Mouse (Mus musculus) left cerebral cortex, postnatal 36 days (tissue): ENCODE results near the gene Npy1r. TPM values are rescaled to one million over a fixed set of nuclear protein-coding genes. Genes with fewer than 3 reads are reported as not detected.

Source experiments
- DNase-seq, 2 experiments: peaks; one replicate each; pipeline ENCODE4 v3.0.0; 2021 to 2022; ENCODE audit warnings: low spot score in 2 of 2, mixed read lengths in 1 of 2
- intact Hi-C: fragments of 180-260 bp; cut with DNase I; formaldehyde crosslinking; loops from one replicate; pipeline ENCODE4 v1.15.1; 2025
- total RNA-seq, 2 experiments: library from RNA; stranded (reverse); gene quantifications; 2 replicates each; pipeline ENCODE4 v1.2.3; 2021

The Npy1r gene
- total RNA-seq: 10 to 100 TPM; 27.3 to 28.9 TPM

DNA sequence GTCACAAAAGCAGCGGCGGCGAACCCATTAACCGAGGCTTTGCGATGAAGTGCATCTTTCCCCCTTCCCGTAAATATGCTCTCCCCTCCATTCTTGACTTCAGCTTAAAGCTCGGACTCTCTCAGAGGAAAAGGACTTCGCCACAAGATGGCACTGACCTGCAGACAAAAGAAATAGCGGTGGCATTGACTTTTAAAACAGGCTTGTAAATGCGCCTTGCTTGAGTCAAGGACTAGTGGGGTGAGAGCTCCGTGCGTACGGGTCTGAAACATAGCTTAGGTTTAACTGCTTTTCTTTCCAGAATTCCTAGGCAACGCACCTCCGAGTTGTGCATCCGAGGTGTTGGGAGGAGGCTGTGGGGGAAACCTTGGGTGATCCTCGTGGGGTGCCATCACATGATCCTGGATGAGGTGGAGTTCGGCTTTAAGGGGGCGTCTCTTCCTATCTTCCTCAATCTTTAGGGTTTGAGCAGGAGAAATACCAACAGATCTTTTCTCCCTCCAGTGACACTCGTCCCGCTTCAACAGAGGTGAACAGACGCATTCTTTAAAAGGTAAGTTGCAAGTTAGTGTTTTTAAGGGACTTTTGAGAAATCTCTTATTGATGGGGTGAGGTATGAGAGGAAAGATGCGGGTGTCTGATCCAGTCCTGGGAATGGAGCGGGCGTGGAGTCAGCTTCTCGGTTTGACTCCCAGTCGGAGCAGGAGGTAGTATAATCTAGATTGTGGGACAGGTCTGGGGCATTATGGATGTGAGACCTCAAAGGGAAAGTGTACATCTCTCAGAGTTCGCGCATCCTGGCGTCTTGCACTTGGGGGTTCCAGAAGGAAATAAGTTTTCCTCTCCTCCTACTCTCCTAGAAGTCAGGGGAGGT is at the start of gene Npy1r:
TSS of gene Npy1r (plus strand) at position 223 of the 874 bp plus-strand sequence.
- peak; percentile 67 to 69 for DNase-seq
- intact Hi-C loops: loop anchor here (2.0 to 5.0 kb wide), 3 partner anchors 85 to 708 kb away; partner anchors contain the start of gene Naf1

DNA sequence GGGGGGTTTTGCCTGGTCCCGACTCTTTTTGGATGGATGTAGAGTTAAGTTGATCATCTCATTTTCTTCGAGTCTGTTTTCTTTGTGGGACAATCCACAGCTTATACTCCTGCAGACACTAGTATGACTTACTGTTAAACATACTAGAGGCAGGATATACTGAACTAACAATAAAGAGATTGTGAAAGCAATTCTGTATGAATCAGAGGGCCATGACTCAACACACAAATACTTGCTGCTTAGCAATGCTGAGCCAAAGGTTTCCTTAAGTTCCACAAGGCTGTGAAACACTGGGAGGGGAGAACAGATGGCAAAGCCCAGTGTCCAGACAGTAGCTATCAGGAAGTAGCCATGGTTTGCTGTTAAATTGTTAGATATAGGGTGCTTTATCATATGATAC is 15.7 kb upstream of the Npy1r start:
- intact Hi-C loops: no loop called here

GRCm38 (mm10) chr8:66687511-66688329 is 9.3 kb upstream of the Npy1r start, which contains the start of gene Npy5r:
Gene Npy5r, minus strand, starts transcription at chr8:66688128.
- peak; percentile 60 to 62 for DNase-seq
- intact Hi-C loops: no loop called here

More for the DNA sequence above, 15.7 kb upstream of the Npy1r start:
- no peak for DNase-seq

DNA sequence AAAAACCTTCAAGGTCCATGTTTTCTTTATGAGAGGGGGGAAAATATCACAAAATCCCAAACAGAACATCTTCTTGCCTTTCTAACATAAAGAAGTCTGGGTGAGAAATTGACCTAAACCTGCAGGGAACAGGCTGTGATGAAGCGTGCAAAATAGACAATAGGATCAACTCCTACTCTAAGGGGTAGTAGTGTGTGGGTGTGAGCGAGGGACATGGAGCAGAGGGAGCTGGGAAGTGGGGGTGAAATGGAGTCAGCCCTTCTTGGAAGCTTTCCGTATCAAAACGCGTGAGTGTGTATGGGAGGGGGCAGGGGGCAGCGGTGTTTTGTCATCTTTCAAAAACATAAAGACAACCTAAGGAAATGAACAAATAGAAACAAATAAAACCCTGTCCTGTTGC is 8.6 kb upstream of the Npy1r start:
- DNase-seq: no peak
- intact Hi-C loops: no loop called here

DNA sequence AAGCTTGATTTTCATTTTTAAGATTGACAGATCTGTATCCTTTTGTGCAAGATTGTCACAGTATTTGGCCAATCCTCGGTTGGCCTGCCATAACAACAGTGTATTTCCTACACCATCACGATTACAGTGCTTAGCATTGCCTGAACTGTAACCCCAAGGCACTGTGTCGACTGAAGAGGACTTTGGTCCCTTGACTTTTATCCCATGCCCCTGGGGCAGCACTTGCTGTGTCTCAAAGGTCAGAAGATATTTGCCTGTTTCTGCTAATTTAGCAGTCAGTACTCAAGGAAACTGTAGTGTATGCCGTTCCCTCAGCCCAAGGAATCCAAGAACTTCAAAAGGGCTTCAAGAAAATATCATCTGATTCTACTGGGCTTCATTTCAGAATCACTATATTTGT is 8.2 kb upstream of the Npy1r start:
- intact Hi-C loops: no loop called here
- no peak for DNase-seq

GRCm38 (mm10) chr8:66690402-66690801 is 6.6 kb upstream of the Npy1r start:
- intact Hi-C loops: no loop called here
- no peak for DNase-seq

- intact Hi-C loops: loop anchor here (5.0 kb wide), 2 partner anchors 84 to 164 kb away; partner anchors contain the start of gene Naf1
- peak; percentile 18 to 34 for DNase-seq
Observed at GRCm38 (mm10) chr8:66698011-66698410, 1.0 kb downstream of the Npy1r start.

DNA sequence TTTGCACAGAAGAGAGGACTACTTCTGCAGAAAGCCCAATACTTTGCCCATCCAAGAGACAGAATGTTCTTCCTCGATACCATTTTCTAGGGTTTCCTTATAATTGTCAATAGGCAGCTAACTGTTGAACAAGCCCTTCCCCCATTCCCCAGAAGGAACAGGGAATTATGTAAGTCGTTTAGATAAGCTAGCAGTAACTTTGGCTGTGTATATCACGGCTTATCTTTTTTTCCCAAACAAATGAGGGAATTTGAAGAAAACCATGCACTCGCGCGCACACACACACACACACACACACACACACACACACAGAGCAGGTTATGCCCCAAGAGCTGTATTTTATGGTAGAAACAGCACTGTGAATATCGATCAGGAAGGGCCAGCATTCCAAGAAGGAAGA is 1.8 kb downstream of the Npy1r start:
- intact Hi-C loops: loop anchor here (5.0 kb wide), 2 partner anchors 84 to 164 kb away; partner anchors contain the start of gene Naf1
- DNase-seq: no peak

DNA sequence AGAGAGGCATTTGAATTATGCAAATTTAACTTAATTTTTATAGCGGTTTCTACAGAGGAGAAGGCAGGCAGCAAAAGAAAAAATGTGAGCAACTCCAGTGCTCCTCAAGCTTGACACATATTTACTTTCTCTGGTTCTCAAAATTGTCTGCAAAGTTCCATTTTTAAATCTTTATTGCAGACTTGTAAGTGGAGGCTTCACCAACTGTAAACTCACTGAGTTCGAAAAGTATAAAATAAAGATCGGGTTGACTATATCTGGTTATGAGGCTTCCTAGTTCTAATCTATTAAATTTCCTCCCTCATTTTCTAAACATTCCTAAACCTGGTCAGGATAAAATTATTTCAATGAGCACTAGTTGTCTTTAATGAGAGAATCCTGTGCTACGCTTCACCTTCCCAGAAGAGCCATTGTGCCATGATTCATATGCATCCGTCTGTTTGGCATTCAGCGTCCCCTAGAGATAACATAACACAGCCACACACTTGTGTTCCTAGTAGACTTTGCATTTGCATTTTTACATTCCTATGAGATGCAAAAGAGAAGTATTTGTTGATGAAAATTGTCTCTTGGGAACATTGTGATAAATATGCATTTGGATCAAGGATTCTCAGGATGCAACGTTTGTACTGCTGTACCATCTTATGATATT is 17.5 kb downstream of the Npy1r start:
- intact Hi-C loops: no loop called here

DNA sequence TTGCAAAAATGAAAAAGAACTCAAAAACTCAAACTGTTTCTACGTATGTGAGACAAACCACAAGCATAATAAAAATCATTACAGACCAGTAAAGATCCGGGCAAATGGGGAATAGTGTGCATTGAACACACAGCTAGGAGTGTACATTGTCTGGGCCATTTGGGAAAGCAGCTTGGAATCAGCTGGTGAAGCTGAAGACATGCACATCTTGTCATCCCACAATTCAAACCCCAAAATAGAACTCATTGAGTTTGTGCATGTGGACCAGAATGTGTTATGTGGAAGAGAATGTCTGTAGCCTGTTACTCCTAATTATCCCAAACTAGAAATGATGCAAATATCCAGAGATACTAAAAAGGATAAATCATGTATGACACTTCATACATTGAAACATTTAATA is 25.8 kb downstream of the Npy1r start:
- intact Hi-C loops: no loop called here

More for the DNA sequence above, 17.5 kb downstream of the Npy1r start:
- no peak for DNase-seq

DNA sequence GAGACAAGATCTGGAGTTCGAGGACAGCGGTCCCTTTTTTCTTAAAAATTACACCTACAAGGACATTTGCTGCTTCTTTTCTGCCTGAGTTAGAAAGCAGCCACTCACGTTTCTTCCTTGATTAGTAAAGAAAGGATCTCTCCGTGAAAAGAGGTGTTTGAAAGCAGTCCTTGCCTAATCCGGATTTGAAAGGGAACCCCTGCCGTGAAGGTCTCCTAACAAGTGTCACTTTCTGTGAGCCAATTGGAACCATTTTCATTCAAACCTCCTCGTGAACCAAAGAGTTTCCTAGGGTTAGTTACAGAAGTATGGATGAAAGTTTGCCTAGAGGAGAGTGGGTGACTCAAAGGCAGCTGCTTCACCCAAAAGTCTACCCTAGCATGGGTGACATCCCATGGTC is 32.5 kb downstream of the Npy1r start:
- no peak for DNase-seq
- intact Hi-C loops: no loop called here

More for the DNA sequence above, 25.8 kb downstream of the Npy1r start:
- no peak for DNase-seq

- intact Hi-C loops: no loop called here
- no peak for DNase-seq
Observed at GRCm38 (mm10) chr8:66731957-66732356, 35.0 kb downstream of the Npy1r start.

- intact Hi-C loops: no loop called here
- no peak for DNase-seq
Observed at GRCm38 (mm10) chr8:66742359-66742758, 45.4 kb downstream of the Npy1r start.

GRCm38 (mm10) chr8:66745612-66746011 is 48.6 kb downstream of the Npy1r start:
- no peak for DNase-seq
- intact Hi-C loops: no loop called here

- intact Hi-C loops: no loop called here
- no peak for DNase-seq
Observed at GRCm38 (mm10) chr8:66751621-66752020, 54.6 kb downstream of the Npy1r start.

GRCm38 (mm10) chr8:66756161-66756560 is 59.2 kb downstream of the Npy1r start:
- intact Hi-C loops: no loop called here

More at GRCm38 (mm10) chr8:66756161-66756560, 59.2 kb downstream of the Npy1r start:
- DNase-seq: no peak
